Mouse (Mus musculus) layer of hippocampus, postnatal 10 days (tissue): ENCODE results near the gene Bbs9. TPM values are rescaled to one million over a fixed set of nuclear protein-coding genes. Genes with fewer than 3 reads are reported as not detected.

ENCODE experiments used
- DNase-seq, 2 experiments: peaks; one replicate each; pipeline ENCODE4 v3.0.0; 2021; ENCODE audit warnings: low spot score in 2 of 2
- total RNA-seq, 2 experiments: library from RNA; stranded (reverse); gene quantifications; 2 replicates each; pipeline ENCODE4 v1.2.3; 2021

Gene Bbs9
- total RNA-seq, 2 experiments from 2014 or later, result 22.3 to 22.4 TPM

DNA sequence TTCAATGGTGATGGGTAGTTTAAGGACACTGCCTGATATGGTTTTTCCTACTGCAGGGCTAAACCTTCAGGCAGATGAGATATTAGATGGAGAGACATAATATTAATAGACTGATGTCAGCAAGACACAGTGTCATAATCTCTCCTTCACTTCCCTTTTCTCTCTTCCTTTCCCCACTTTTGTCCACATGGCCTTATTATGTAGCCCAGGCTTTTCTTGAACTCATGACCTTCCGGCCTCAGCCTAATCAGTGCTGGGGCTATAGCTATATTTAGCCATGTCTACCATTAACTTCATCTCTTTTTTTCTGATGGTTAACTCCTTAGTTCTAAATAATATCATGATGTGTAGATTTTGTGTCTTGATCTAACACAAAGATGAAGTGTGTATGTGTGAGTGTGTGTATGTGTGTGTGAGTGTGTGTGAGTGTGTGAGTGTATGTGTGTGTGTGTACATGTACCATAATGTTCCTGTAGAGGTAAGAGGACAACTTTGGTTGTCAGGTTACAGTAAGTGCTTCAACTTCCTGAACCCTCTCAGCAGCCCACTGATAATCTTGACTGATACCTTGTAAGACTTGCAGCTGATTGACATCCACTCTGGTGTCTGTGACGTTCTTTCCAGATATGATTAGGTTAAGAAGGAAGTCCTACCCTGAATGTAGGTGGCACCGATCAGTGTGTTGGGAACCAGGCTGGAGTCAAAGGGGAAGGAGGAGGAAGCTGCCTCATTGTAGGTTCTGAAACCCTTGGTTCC, 55.4 kb downstream of the Bbs9 start:
- DNase-seq, result no peak

DNA sequence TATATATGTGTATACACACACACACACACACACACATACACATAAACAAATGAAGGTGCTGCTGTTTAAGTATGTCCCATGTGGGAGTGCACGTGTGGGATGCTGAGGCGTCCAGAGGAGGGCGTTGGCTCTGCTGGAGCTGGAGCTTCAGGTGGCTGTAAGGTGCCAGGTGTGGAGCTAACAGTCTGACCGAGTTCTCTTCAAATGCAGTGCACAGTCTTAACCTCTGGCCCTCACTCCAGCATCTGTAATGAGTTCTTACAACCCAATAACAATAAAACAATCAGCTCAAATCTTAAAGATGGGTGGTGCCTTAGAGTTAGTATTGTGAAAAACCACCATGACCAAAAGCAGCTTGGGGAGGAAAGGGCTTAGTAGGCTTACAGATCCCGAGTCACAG, 56.6 kb downstream of the Bbs9 start:
- no peak for DNase-seq

DNA sequence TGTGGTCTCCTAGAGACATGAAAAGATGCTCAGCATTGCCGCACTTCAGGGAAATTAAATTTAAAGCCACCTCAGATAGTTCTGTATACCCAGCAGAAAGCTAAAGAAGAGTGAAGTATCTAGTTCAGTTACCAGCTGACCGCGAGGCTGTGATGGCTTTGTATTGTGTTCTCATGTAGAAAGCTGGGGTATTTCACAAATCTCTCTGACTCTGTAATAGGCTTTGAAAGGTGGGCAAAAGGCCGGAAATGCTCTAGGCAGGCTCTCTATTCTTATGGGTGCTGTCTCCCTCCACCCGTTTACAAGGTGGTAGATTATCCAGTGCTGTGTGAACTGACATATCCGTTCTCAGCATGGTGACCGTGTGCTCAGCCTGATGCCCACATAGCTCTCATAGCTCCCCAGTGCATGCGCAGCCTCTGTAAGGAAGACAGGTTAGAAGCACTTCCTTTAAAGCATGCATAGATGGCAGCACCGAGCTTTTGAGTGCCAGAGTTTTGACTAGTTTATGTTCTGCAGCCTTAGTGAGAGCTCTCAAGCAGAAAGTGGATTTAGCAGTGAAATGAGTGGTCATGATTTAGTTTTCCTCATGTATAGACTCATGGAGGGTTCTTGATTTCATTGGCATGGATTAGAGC, 57.4 kb downstream of the Bbs9 start:
- peak; percentile 40 to 61 for DNase-seq

DNA sequence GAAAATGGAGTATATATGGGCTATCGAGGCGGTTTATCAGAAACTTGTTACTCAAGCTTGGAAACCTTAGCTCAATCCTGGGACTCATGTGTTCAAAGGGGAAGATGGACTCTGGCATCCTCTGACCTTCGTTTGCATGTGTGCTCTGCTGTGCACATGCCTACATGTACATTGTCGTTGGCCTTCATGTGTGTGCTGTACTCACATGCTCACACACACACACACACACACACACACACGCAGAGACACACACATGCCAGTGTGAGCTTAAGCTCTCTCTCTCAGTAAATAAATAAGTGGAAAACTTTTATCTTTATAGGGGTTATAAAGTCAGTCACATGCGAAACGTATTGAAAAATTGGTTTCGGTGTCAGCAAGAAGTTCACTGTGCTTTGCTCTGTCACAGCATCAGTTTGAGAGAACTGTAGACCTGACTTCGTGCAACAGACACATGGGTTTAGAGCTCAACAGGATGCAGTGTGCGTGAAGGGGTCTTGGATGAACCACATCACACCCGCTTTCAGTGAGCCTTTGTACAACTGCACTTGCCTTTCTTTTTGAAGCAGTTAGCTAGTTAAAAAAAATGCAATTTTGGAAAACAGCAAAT, 62.4 kb downstream of the Bbs9 start:
- no peak for DNase-seq

DNA sequence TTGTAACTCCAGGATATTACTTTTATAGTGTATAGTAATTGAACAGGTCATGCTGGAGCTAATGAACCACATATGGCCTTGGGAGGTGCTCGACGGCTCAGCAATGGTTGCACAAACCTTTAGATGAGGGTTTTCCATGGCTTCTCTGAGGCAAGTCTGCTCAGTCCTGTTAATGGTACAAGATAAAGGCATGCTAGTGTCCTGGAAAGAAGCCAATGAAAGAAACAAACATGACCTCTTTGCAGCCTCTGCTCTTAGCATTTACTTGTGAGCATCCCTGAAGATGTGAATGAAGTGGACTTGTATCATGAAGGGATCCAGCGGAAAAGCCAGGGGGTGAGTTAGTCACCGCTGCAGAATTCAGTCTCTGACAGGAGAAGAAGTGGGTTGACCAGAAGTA, 64.0 kb downstream of the Bbs9 start:
- DNase-seq, result no peak

DNA sequence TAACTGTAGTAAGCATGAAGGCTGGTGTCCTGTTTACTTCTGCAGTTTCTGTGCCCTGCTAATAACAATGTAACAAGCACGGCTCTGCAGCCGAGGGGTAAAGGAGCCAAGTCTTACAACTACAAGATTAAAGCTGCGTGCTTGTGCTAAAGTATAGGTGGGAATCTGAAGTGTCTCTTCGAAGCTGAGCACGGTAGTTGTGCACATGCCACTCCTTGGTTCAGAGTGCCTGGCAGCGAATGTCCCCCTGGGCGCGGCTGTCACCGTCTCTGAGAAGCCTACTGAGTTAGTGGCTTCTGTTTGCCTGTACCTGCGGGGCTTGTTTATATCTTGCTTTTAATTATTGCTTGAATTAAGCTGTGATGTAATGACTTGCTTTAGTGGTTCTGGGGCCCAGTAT, 65.6 kb downstream of the Bbs9 start:
- no peak for DNase-seq

DNA sequence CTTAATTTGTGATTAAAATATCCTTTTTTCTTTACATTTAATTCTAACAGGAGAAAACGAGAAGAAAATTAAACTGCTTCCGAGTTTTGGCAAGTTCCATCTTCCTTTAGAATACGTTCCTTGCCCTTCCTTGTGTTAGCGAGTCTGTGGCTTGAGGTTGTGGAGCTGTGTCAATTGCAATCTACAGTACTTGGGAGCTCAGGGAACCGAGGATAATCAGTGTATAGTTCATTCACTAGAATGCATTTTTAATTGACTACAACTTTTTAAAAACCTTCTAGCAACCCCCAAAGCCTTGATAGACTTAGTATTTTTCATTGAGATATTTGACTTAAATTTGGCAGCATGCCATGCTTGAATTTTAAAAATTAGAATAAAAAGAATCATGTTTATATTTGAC, 68.0 kb downstream of the Bbs9 start:
- DNase-seq, result no peak

DNA sequence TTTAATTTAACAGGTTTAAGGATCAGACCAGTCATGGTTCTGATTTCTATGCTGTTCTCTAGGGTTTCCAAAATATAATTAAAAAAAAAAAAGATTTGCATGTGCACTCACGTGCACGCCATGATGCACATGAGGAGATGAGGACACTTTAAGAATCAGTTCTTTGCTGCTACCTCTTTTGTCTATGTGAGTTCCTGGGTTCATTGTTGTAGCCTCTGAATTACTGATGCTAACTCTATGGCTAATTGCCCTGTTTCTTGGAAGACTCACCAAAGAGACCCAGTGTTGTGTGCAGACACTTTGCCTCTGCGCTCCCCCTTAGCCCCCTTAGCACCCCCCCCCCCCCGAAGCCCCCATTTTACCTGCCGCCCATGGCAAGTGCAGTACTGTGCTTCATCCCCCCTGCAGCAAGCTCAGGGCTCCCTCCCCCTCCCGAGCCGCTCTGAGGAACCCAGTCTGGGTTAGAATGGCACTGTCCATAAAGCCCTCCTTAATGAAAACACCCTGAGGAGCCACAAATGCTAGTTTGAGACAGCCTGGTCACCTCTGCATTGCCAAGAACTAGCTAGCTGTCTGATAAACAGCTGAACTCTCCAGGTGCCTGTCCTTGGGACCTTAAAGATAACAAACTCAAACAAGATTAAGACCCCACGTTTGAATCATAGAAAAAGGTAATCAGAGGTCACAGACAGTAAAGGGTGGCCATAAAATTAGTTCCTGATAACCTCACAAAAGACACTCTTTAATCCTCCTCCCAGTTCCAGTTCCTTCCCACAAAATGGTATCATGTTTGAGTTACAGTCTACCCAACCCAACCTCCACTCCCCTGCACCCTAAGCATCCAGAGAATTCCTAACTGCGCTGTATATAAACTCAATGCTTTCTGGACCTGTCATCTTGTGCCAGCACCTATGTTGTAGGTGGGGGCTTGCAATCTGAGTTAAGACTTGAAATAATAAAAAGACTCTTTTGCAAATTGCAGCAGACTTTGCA, 69.1 kb downstream of the Bbs9 start:
- DNase-seq, result no peak

DNA sequence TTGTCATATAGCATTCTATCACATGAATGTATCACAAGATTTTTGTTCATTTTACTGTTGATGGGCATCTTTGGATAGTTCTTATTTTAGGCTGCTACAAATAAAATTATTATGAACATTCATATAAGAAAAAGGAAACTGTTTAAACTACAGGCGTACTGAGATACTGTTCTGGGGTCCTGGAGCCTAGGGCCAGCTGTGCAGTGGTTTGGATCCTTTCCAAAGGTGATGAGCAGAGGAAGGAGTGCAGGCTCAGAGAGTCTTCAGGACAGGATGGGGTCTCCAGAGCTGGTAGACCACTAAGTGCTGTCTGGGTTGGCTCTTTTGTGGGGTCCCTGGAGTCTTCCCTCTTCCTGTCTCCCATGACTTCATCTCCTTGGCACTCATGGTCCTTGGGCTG, 75.8 kb downstream of the Bbs9 start:
- DNase-seq, result no peak

DNA sequence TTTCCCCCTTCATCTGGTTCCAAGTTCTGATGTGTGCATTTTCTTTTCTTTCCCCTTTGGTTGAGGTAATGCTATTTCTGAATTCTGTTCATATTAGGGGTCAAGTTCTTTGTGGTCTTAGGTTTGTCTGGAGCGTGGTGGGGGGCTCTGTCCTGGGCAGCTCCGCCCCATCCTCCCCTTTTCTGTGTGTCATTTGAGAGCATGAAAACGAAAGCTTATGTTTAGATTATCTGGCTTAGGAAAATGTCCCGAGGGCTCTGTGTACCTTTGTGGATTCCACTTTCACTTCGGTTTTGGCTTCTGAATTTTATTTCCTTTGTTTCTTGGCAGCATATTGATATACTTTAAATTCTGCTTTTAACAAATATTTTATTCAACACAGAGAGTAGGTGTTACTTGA, 80.6 kb downstream of the Bbs9 start:
- no peak for DNase-seq

DNA sequence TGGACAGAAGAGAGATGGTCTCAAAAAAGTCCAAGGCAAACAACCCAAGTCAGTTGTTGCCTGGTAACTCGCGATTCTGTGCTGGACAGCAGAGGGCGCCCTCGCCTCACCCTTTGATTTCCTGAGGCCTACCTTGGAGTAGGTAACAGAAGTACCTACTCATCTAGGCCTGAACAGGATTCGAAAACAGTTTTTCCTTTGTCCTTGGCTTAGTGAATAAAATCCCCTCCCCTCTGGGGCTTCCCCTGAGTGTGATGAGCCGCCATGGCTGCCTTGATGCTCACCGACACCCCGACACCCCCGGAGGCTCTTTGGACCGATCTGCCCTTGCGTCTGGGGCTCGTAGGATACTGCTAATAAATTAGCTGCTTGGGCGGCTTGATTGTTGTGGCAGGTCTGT, 82.0 kb downstream of the Bbs9 start:
- peak; percentile 70 to 78 for DNase-seq

DNA sequence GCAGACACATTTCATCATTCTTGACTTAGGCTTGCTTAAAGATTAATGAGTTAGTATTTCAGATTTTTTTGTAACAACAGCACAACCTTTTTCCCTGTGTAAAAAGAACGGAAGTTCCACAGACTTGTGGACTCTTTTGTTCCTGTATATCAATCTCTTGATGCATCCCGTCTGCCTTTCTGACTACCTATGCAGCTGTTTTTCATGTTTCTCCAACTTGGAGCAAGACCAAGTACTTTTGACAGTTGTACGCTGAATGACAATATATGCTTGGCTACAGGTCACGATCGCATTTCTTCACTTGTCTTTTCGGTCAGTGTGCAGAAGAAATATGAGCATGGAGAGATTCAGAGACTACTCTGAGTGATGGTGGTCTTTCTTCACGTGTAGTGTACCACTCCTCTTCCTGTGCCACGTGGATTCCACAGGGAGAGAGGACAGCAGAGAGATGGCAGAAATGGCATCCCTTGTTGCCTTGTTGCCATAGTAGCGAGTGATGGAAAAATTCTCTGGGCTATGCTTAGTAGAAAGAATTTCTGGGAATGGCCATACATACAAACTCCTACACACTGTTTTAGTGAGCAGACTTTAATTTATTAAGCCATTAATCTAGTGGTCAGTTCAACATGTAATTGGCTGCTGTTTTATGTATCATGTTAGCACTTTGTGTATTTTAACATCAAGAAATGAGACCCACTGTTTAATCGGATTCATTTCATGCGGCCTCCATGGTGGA, 88.3 kb downstream of the Bbs9 start:
- no peak for DNase-seq

DNA sequence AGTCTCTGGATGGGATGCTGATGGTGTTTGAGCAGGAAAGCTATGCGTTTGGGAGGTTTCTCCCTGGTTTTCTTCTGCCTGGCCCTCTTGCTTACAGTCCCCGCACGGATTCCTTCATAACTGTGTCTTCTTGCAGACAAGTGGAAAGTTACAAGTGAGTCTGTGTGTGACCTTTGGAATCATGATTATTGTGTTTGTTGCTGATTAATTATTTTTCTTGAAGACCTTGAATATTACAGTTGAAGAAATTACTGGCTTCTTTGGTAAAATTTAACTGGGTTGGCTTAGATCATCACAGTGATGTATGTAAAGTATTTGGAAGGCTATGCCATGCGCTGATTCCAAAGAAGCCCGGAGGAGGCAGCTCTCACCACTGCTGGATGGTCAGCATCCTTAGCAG, 92.2 kb downstream of the Bbs9 start:
- no peak for DNase-seq

DNA sequence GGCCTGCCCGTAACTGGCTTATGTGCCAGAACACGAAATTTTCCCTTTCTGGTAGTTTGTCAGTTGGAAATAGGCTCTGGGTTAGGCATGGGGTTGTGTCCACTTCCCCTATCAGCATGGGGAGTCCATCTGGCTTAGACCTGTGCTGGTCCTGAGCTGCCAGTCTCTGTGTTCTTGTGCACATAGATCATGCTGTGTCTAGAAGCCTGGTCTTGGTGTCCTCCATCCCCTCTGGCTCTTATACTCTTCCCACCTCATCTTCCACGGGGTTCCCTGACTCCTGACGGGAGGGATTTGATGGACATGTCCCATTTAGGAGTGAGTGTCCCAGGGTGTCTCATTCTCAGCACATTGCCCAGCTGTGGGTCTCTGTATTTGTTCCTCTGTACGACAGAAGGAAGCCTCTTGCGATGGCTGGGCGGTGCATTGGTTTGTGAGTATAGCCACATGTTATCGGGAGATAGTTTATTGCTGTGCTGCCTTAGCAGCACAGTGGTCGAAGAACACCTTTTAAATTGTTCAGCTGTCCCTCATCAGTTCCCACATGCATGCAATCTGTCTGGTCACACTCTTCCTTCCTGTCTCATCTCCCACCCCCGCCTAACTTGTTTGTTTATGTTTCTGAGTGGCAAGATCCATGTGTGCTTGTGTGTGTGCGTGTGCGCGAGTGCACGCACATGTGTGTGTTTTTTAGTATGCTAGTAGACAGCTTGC, 101.1 kb downstream of the Bbs9 start:
- no peak for DNase-seq

DNA sequence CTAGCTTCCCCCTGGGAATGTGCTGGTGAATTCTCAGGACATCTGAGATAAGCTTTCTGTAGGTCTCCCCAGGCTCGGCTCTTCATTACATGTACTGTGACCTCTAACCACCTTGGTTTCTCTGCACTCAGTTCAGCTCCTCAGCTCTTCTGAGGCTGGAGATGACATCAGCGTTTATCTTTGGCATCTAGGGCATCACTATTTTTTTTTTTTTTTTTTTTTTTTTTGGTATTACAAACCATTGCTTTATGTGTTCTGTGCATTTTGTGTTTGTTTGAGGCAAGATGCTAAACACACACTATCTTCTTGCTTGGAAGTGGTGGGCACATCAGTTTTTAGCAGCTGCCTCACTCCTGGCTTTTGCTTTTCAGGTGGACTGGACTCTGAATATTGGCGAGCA, 102.8 kb downstream of the Bbs9 start:
- no peak for DNase-seq

DNA sequence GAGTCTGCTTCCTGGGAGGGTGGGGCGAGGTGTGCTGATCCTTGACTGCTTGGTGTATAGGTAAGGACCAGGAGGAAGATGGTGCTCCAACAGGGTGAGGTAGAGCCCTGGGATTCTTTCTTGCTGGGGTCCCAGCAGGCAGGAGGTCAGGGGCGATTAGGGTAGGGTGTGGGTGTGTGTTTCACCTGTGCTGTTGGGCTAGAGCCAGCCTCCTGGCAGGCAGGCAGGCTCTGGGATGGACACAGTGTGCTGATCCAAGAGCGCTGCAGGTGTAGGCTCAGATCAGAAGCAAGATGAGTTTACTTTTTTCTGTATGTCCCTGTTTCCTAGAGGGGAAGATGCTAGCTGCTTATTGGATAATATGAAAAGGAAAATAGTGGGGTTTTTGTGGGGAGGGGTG, 108.7 kb downstream of the Bbs9 start:
- DNase-seq, result no peak

DNA sequence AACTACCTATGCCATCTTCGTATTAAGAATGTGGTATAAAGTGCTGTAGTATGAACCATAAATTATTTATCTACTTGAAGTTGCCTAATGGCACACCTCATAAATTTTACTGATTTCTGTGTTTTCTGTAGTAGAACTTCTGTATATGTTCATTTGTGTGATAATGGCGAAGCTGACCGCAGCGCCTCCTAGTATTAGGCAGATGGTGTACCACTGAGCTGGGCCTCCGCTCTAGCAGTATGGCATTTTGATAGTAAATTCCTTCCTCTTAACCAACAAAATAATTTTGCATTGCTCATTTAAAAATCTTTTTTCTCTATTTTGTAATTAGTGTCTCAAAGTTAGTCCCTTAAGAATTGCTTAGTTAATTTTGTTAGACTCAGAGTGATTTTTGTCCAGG, 117.5 kb downstream of the Bbs9 start:
- peak in 1 of 2 experiments; percentile 6 for DNase-seq

DNA sequence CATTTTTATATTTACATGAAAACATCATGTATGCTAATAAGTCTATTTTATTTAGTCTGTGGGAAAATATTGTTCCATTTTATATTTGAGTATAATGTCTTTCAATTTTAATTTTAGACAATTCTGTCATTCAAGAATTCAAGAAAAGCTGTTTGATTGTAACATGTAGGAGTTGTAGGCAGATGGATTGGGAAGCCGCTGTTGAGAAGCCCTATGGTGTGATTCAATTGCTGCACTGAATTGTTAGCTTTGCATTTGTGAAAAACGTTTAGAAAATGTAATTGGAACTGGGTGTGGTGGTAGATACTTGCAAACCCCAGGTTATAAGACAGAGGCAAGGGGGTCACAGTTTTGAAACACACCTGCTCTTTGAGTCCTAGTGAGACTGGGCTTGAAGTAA, 121.1 kb downstream of the Bbs9 start:
- DNase-seq, result no peak

DNA sequence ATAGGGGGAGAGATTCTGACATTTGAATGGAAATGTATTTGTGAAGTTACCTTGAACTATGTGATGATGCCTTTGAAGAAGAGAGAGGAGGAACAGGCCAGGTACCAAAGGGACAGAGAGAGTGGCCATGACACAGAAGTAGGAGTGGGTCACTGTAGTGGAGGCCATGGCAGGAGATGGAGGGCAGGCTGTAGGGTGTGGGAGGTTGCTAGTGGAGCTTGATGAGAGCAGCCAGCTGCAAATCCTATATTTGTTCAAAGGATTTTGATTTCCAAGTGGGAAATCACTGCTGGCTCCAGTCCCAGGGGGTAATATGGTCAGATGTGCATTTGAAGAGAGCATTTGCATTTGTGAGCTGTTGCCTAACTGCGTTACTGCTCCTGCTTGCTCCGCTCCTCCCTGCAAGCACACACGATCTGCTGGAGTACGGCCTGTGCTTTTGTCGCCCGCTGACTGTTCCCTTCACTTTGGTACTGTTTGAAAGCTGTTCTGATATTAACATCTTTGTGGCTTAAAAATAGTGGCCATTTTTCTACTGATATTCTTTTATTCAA, 137.8 kb downstream of the Bbs9 start:
- DNase-seq, result no peak

DNA sequence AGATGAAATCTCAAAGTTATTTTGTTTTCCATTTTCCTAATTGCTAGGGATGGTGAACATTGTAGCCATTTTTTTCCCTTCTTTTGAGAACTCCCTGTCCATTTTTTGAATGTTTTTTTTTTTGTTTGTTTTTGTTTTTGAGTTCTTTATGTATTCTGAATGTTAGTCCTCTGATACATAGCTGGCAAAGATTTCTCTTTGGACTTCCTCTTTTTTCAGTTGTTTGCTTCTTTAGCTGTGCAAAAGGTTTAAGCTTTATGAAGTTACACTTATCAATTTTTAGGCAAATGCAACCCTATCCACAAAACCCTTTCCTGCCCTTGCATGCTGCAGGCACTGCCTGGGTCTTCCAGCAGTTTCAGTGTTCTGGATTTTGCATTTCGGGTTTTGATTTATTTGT, 143.7 kb downstream of the Bbs9 start:
- DNase-seq, result no peak
